Mouse (Mus musculus) embryonic facial prominence, embryonic 11.5 days (tissue): ENCODE results near the gene Ifna9. TPM values are rescaled to one million over a fixed set of nuclear protein-coding genes. Genes with fewer than 3 reads are reported as not detected.
A peak's percentile ranks its signal among the peaks of the same experiment; 100 is the strongest.
"Not testable (repeated sequence)": the region's sequence is repeated elsewhere in the genome, so short reads cannot be mapped to it uniquely, and the experiment has no call there.

Experiments
- ATAC-seq: fragments of 200-750 bp; cut with Nextera tagmentation; replicated peaks from 2 replicates; pipeline ENCODE4 v1.8.0; 2017; ENCODE audit warnings: low read depth; ENCODE audit not compliant: insufficient number of reproducible peaks, low FRiP score, low TSS enrichment
- DNase-seq: peaks from one replicate; pipeline ENCODE4 v3.0.0-alpha.2; 2015; ENCODE audit warnings: low spot score
- H3K27ac ChIP-seq: fragments of 300-500 bp; sonication (generic); replicated peaks from 2 replicates; pipeline ENCODE4 v1.5.1; 2014; ENCODE audit warnings: mild to moderate bottlenecking, low read depth, low read length, control low read depth
- H3K27me3 ChIP-seq: fragments of 300-500 bp; sonication (generic); 2 replicates; pipeline ENCODE4 v1.6.1; 2014; ENCODE audit warnings: mild to moderate bottlenecking, low read length, moderate library complexity, mixed read lengths; ENCODE audit not compliant: control insufficient read depth, insufficient read depth
- H3K36me3 ChIP-seq: fragments of 300-500 bp; sonication (generic); replicated peaks from 2 replicates; pipeline ENCODE4 v1.6.1; 2014; ENCODE audit warnings: low read depth, mild to moderate bottlenecking, low read length, moderate library complexity, mixed read lengths; ENCODE audit not compliant: control insufficient read depth, insufficient read depth
- H3K4me1 ChIP-seq: fragments of 300-500 bp; sonication (generic); 2 replicates; pipeline ENCODE4 v1.6.1; 2014; ENCODE audit warnings: low read length, mixed read lengths; ENCODE audit not compliant: control insufficient read depth, insufficient read depth
- H3K4me2 ChIP-seq: fragments of 300-500 bp; sonication (generic); 2 replicates; pipeline ENCODE4 v1.6.1; 2014; ENCODE audit warnings: low read depth, mild to moderate bottlenecking, control low read depth, low read length, moderate library complexity
- H3K4me3 ChIP-seq: fragments of 300-500 bp; sonication (generic); 2 replicates; pipeline ENCODE4 v1.5.1; 2014; ENCODE audit warnings: low read depth, low read length, control low read depth
- H3K9ac ChIP-seq: fragments of 300-500 bp; sonication (generic); replicated peaks from 2 replicates; pipeline ENCODE4 v1.6.1; 2014; ENCODE audit warnings: mild to moderate bottlenecking, control low read depth, low read length
- H3K9me3 ChIP-seq: fragments of 300-500 bp; sonication (generic); replicated peaks from 2 replicates; pipeline ENCODE4 v1.6.1; 2016; ENCODE audit warnings: mild to moderate bottlenecking, low read length, inconsistent platforms, mixed read lengths; ENCODE audit not compliant: control insufficient read depth
- WGBS: fragments of 180-500 bp; shearing (Covaris S2); extraction: QIAGEN DNeasy Blood & Tissue Kit; methylation state at CpG from one replicate; pipeline ENCODE4 v1.1.7; 2014; 5-methylcytosine and 5-hydroxymethylcytosine counted together
- polyA plus RNA-seq: library from polyadenylated mRNA; unstranded; fragments of >200 nt; fragmentation: Nextera tagmentation; extraction: Ambion mirVana; gene quantifications from 2 replicates; pipeline ENCODE4 v1.2.1, GENCODE M21; 2014

Ifna9 gene
- not detected in 2 replicates for polyA plus RNA-seq

DNA sequence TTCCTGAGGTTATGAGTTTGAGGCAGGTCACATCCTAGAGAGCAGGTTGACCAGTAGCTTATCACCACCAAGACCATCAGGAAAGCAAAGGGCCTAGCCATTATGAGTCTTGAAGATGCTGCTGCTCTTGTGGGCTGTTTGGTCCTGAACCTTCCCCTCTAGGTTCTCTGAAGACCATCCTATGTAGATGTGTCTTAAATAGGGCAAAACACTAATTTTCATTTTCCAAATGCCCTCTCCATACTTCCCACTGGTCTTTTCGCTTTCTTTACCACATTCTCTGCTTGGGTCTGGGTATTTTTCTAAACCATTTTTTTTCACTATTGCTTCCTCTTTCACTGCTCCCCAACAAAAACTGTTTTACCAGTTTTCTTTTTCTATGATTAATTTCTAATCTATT, at the start of gene Ifna9:
Ifna9 (minus strand) TSS at position 101 of the 400 bp plus-strand sequence.
- 85% methylated on average over 1 of the region's 1 CpGs for WGBS
- no peak for ATAC-seq
- no peak within 1 kb of the TSS for H3K9ac ChIP-seq
- H3K4me3 ChIP-seq, result no peak within 1 kb of the TSS
- no peaks in the 10 kb centered on the region for H3K4me1 ChIP-seq
- H3K9me3 ChIP-seq, result no peaks in the 10 kb centered on the region
- DNase-seq, result no peak
- no peak within 1 kb of the TSS for H3K27ac ChIP-seq
- H3K4me2 ChIP-seq, result no peak within 1 kb of the TSS
- no peaks in the 10 kb centered on the region for H3K36me3 ChIP-seq
- H3K27me3 ChIP-seq, result no peaks in the 10 kb centered on the region

- 19% methylated on average over 11 of the region's 11 CpGs for WGBS
- ATAC-seq (peak; percentile 96), DNase-seq (peak; percentile 100)
- no peak overlapping the region; the same call in 1 of the 2 replicates for H3K4me2 ChIP-seq
- H3K36me3 ChIP-seq, result no peaks in the 10 kb centered on the region
- H3K27me3 ChIP-seq, result no peaks in the 10 kb centered on the region
- no peaks in the 10 kb centered on the region for H3K4me1 ChIP-seq
- H3K27ac ChIP-seq, result no peak overlapping the region
- no peak overlapping the region for H3K9ac ChIP-seq
- no peaks in the 10 kb centered on the region for H3K9me3 ChIP-seq
- H3K4me3 ChIP-seq, result no peak overlapping the region
Measured at GRCm38 (mm10) chr4:88641077-88641831, 49.1 kb upstream of the Ifna9 start.

DNA sequence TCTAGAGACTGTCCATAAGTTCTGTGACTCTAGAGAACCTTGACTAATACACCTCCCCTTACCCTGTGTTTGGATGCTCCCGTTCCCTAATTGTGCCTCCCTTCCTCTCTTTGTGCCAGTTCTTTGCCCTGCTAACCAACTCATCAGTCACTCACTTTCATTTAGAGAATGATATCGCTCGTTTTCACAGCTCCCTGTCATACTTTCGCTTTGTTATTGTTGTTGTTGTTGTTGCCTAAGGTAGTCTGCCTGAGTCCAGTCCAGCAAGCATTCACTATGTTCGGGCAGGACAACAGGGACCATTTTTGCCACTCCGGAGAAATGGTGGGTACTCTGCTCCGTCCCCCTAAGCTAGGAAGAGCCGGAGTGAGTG, 48.5 kb upstream of the Ifna9 start:
- H3K36me3 ChIP-seq, result no peaks in the 10 kb centered on the region
- 71% methylated on average over 8 of the region's 8 CpGs for WGBS
- H3K27me3 ChIP-seq, result no peaks in the 10 kb centered on the region
- ATAC-seq (no peak), DNase-seq (no peak)
- no peaks in the 10 kb centered on the region for H3K4me1 ChIP-seq
- H3K9ac ChIP-seq, result no peak overlapping the region
- no peak overlapping the region for H3K4me3 ChIP-seq
- H3K4me2 ChIP-seq, result peak overlapping the region; percentile 29
- H3K9me3 ChIP-seq, result no peaks in the 10 kb centered on the region
- H3K27ac ChIP-seq, result no peak overlapping the region

- Histone ChIP-seq H3K9me3 (no peaks in the 10 kb centered on the region), H3K9ac (no peak within 1 kb of the TSS), H3K4me1 (no peaks in the 10 kb centered on the region), H3K4me3 (no peak within 1 kb of the TSS), H3K4me2 (no peak within 1 kb of the TSS), H3K27ac (no peak within 1 kb of the TSS), H3K27me3 (no peaks in the 10 kb centered on the region), H3K36me3 (no peaks in the 10 kb centered on the region)
- WGBS, result 80% methylated on average over 4 of the region's 4 CpGs
- ATAC-seq (no peak), DNase-seq (no peak)
Measured at GRCm38 (mm10) chr4:88634311-88634710, 42.1 kb upstream of the Ifna9 start, which contains the start of gene C87499. C87499 (minus strand) TSS chr4:88634411.

DNA sequence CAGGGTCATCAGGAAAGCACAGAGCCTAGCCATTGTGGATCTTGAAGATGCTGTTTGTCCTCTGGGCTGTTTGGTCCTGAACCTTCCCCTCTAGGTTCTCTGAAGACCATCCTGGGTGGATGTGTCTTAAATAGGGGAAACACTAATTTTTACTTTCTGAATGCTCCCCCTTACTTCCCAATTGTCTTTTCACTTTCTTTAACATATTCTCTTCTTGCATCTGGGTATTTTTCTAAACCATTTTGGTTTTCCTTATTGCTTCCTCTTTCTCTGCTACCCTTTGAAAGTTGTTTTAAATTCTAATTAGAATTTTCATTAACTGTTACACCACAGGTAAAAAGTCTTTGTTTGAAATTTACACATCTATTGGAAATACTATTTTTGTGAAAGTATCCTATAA, 11.1 kb upstream of the Ifna9 start, which contains the start of gene Ifna12:
Ifna12 (minus strand) TSS at position 101 of the 400 bp plus-strand sequence.
- no peak within 1 kb of the TSS for H3K4me2 ChIP-seq
- ATAC-seq, result no peak
- H3K27me3 ChIP-seq, result no peaks in the 10 kb centered on the region
- H3K4me3 ChIP-seq, result no peak within 1 kb of the TSS
- no peaks in the 10 kb centered on the region for H3K4me1 ChIP-seq
- no peak within 1 kb of the TSS for H3K27ac ChIP-seq
- DNase-seq, result no peak
- no peaks in the 10 kb centered on the region for H3K9me3 ChIP-seq
- no peaks in the 10 kb centered on the region for H3K36me3 ChIP-seq
- no peak within 1 kb of the TSS for H3K9ac ChIP-seq

- Histone ChIP-seq H3K4me1 (no peaks in the 10 kb centered on the region), H3K9me3 (no peaks in the 10 kb centered on the region), H3K36me3 (no peaks in the 10 kb centered on the region), H3K4me3 (no peak within 1 kb of the TSS), H3K4me2 (no peak within 1 kb of the TSS), H3K9ac (no peak within 1 kb of the TSS), H3K27me3 (no peaks in the 10 kb centered on the region), H3K27ac (no peak within 1 kb of the TSS)
- ATAC-seq, result no peak
- 95% methylated on average over 1 of the region's 1 CpGs for WGBS
- no peak for DNase-seq
Measured at GRCm38 (mm10) chr4:88571698-88572097, 20.5 kb downstream of the Ifna9 start, which contains the start of gene Ifna14. Ifna14 (minus strand) TSS chr4:88571798.

- ATAC-seq, result no peak
- no peaks in the 10 kb centered on the region for H3K4me1 ChIP-seq
- no peak for DNase-seq
- no peaks in the 10 kb centered on the region for H3K9me3 ChIP-seq
- WGBS, result 95% methylated on average over 1 of the region's 1 CpGs
- no peak overlapping the region for H3K9ac ChIP-seq
- H3K36me3 ChIP-seq, result no peaks in the 10 kb centered on the region
- H3K27me3 ChIP-seq, result no peaks in the 10 kb centered on the region
- no peak overlapping the region for H3K4me2 ChIP-seq
- no peak overlapping the region for H3K4me3 ChIP-seq
- no peak overlapping the region for H3K27ac ChIP-seq
Measured at GRCm38 (mm10) chr4:88561791-88562190, 30.4 kb downstream of the Ifna9 start.

DNA sequence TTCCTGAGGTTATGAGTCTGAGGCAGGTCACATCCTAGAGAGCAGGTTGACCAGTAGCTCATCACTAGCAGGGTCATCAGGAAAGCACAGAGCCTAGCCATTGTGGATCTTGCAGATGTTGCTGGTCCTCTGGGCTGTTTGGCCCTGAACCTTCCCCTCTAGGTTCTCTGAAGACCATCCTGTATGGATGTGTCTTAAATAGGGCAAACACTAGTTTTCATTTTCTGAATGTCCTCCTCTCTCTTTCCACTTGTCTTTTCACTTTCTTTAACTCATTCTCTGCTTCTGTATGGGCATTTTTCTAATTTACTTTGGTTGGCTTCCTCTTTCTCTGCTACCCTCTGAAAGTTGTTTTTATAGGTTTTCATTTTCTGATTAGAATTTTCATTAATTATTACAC, 34.0 kb downstream of the Ifna9 start, which contains the start of gene Ifna15:
Ifna15 (minus strand) TSS at position 101 of the 400 bp plus-strand sequence.
- not testable (repeated sequence) for DNase-seq, H3K4me2 ChIP-seq

More for the DNA sequence above, 34.0 kb downstream of the Ifna9 start, which contains the start of gene Ifna15:
- not testable (repeated sequence) for H3K27me3 ChIP-seq, H3K4me3 ChIP-seq, H3K36me3 ChIP-seq, H3K4me1 ChIP-seq, ATAC-seq, H3K27ac ChIP-seq, H3K9ac ChIP-seq, H3K9me3 ChIP-seq
